Mouse (Mus musculus): ENCODE data around the gene Myh7.
"Not testable (repeated sequence)": the region's sequence is repeated elsewhere in the genome, so short reads cannot be mapped to it uniquely, and the experiment has no call there.

Gene Myh7

GRCm38 (mm10) chr14:55003878-55004855 is 9.7 kb upstream of the Myh7 start:
- DNase-seq, result no peak

DNA sequence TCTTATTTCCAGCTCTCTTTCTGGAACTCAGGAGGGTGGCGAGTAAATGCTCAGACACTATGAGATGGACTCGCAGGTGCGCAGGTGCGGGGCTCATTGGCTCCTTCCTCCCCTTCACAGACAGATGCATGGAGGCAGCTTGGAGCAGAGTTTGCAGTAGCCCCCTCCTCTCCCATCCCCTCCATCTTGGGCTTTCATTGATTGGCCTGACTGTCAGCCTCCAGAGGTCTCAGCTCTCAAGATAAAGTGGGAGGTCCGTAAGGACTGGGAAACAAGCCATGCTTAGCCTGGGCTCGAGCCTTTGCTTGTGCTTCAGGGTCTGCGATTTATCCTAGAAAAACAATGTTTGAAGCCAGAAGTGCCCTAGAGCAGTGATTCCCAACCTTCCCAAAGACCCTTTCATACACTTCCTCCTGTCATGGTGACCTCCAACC is 8.3 kb upstream of the Myh7 start:
- no peak for DNase-seq

- no peak for DNase-seq
Observed at GRCm38 (mm10) chr14:55001938-55002686, 7.7 kb upstream of the Myh7 start.

- DNase-seq, result no peak
Observed at GRCm38 (mm10) chr14:55001446-55001845, 7.0 kb upstream of the Myh7 start.

DNA sequence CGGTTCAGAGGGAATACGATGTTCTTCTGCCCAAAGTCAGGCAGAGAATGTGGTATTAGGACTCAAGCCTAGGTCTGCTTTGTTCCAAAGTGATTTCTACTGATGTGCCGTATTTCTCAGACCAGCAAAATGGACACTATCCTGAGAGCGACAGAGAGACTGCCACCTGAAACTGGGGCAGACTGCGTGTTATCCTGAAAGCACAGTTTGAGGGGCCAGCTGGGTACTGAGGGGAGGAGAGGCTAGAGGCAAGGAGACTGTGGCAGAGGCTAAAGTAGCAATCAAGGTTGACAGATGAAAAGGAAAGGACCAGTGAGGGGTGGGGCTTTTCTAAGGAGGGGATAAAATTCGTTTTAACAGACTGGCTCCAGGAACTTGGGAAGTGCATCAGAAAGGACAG is 6.4 kb upstream of the Myh7 start:
- no peak for DNase-seq

GRCm38 (mm10) chr14:54999868-55000267 is 5.4 kb upstream of the Myh7 start:
- not testable (repeated sequence) for DNase-seq

GRCm38 (mm10) chr14:54998680-54999079 is 4.3 kb upstream of the Myh7 start:
- no peak for DNase-seq

DNA sequence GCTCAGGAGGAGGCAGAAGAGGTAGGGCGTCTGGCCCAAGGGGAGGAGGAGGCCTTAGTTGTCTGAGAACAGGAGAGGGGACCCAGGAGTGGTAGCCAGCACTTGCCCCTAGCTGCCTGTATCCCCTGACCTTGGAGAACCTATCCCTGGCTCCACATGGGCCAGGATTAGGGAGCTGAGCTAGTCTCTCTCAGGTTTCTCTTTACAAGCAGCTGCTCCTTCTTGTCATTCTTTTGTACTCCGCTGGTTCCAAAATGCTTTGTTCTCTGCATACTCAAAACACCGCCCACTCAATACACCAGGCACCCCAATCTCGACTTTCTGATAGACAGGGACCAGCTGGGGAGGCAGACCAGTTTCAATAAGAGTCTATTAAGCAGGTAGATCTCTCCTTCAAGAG is 2.9 kb upstream of the Myh7 start:
- no peak for DNase-seq

DNA sequence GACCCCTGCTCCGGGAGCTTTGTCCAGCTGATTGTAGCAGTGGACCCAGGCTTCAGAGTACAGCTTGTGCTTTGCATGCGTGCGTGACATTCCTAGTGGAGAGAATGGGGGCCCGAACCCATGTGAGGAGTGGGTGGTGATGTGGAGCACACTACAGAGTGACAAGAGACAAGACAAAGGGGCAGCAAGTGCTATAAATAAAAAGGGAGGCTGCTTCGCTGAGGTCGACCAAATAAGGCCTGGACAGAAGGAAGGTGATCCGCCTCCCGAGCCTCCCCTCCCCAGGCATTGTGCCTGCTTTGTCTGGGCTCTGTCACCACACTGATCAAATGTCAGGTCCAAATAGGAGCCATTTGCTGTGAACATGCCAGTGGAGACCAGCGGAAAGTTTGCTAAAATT is 2.4 kb upstream of the Myh7 start:
- no peak for DNase-seq

DNA sequence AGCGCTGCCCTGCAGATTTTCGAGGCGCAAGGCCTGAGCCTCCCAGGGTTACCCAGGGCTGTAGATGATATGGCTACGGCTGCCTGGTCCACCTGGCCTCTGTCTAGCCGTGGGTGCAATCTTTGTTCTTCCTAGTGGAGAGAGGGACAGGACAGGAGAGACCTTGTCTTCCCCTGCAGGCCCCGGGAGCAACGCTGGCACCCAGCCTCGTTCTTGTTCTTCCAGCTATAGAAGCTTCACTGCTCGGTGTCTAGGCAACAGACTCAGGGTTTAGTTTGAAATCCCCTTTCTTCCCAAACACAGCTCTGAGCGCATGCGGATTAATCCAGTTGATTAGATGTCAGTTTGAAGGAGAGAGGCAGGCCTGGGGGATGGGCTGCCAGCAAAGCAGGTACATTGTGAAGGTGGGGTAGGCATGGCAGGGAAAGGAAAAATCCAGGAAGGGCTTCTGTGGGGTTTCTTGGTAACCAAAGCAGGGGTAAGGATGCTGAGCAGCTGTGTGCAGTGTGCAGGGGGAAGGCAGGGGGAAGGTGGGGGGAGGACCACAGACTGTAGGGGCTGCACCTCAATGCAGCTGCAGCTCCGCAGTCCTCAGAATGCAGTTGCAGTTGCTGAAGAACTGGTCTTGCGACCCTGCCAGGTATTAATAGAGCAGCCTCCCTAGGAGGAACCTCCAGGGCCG is 1.2 kb upstream of the Myh7 start:
- no peak for DNase-seq

DNA sequence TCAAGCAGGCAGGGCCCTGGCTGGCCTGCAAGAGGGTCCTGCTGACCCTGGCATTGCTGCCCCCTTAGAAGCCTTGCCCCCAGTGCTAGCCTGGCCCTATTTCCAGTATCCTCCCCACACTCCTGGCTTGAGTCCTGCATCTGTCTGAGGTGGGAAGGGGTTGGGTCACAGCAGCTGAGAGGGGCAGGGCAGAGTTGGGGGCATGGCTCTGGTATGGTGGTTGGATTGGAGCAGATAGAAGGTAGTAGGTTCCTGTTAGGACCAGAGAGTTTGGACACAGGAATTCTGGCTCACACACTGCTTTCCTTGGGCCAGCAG is 402 bp upstream of the Myh7 start:
- DNase-seq, result no peak

- DNase-seq, result no peak
Observed at GRCm38 (mm10) chr14:54993636-54994035, 790 bp downstream of the Myh7 start.

GRCm38 (mm10) chr14:54992196-54992595 is 2.2 kb downstream of the Myh7 start:
- DNase-seq, result no peak

DNA sequence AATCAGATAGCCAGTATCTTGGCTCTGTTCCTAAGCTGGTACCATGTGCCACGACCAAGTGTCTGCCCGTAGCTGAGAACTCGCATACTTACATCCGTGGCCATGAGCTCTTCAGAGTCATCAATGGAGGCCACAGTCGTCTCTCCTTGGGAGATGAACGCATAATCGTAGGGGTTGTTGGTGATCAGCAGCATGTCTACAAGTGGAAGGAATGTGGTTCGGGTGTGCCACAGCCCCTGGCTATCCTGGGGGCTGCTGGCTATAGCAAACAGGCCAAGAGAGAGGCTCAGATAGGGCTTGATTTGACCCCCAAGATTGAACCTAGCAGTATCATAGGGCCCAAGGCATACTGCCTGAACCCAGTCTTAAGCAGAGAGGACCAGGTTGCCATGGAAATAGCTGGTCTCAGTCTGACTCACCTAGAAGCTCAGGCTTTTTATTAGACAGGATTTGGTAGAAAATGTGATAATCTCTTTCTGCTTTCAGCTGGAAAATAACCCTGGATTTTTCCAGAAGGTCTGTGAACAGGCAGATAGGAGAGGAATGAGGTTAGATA is 4.5 kb downstream of the Myh7 start:
- DNase-seq, result no peak

DNA sequence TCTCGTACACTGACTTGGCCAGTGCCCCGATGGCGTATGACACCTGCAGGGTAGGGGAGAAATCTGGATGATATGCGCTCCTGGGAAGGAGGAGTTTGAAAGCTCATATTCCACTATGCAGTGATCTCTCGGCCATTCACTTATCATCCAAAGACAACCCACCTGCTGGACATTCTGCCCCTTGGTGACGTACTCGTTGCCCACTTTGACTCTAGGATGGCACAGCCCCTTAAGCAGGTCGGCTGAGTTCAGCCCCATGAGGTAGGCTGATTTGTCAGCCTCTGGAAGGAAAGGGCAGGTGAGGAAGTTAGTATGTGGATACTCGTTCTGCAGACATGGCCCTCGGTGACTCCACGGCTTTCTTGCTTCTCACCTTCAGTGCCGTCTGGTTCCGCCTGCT is 5.5 kb downstream of the Myh7 start:
- DNase-seq, result no peak

- not testable (repeated sequence) for DNase-seq
Observed at GRCm38 (mm10) chr14:54988350-54988874, 6.0 kb downstream of the Myh7 start.

DNA sequence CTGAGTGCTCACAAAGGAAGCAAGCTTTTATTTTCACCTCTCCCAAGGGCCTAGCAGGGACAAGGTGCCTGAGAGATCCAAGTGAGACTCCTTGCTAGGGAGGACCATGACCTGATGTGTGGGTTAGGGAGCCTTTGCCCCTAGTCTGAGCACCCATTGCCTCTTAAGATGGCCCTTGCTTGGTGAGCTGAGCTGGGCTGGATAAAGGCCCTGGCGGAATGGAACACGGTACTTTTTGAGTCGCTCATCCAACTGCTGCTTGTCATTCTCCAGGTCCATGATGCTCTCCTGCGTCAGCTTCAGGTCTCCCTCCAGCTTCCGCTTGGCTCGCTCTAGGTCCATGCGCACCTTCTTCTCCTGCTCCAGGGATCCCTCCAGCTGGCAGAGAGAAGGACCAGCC is 12.5 kb downstream of the Myh7 start:
- no peak for DNase-seq

DNA sequence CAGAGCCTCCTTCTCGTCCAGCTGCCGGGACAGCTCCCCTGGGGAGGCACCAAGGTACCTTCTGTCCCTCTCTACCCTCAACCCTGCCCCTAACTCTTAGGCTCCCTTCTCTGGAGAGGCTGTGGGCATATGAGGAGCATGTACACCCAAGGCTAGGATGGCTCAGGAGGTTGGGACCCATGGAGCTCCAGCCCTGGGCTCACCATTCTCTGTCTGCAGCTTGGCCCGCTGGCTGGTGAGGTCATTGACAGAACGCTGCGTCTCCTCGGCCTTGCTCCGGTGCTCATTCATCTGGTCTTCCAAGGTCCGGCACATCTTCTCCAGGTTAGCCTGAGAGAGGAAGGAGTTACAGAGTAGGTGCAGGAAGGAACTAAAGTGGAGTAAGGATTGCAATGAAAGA is 15.8 kb downstream of the Myh7 start:
- no peak for DNase-seq

- no peak for DNase-seq
Observed at GRCm38 (mm10) chr14:54976633-54977032, 17.8 kb downstream of the Myh7 start, which contains the start of gene Gm17428. Gene Gm17428 (plus strand): TSS chr14:54976933.

DNA sequence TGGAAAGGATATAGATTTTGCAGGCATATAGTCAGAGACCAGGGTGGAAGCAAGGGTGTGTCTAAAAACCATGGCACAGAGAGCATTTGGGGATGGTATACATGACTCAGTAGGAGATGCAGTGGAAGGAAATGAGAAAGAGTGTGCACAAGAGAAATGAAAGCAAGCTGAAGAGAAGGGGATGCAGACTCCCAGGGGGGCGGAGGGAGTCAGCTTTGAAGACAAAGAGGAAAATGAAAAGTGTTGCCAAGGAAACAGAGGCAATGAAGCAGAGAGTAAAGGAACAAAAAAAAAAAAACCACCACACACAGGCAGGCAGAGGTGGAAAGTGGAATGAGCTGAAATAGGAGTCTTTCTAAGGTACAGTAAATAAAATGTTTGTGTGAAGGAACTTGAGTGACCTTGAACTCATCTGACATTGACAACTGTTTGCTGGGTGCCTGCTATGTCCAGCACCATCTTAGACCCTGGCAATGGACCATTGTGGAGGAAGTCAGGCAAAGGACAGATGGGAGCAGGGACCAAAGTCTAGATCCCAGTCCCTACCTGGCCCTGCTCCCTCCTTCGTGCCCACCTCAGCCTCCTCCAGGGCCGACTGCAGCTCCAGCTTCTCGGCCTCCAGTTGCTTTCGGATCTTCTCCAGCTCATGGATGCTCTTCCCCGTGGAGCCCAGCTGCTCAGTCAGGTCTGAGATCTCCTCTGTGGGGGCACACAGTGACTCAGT is 20.2 kb downstream of the Myh7 start:
- DNase-seq, result no peak

DNA sequence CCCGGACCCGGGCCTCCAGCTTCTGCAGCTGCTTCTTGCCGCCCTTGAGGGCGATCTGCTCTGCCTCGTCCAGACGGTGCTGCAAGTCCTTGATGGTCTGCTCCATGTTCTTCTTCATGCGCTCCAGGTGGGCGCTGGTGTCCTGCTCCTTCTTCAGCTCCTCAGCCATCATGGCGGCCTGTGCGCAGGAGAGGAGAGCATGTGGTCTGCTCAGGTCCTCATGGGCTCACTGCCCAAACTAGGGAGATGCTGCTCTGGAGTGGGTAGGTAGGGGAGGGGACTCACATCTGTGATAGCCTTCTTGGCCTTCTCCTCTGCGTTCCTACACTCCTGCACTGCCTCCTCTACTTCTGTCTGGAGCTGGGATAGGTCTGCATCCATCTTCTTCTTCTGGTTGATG is 21.6 kb downstream of the Myh7 start:
- DNase-seq, result not testable (repeated sequence)

DNA sequence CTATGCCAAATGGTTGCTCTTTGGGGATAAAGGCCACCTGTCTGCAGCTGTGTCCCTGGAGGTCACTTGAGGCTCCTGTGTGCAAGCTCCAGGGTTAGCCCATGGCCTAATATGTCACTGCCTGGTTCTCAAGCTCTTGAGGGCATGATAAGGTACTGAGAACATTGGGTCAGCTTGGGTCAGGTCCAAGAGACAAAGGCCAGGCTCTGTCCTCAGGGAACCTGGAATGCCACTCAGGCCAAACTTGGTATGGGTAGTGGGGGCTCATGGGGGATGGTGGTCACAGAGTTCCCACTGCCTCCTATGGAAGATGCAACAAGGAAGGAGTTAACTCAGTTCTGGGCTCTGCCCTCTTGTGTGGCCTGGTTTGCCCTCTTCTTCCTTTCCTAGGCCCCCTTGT is 26.1 kb downstream of the Myh7 start:
- no peak for DNase-seq
